Mouse (Mus musculus) olfactory bulb, adult 2 months (tissue): ENCODE data around the gene Trio.

ENCODE experiments used
- CTCF ChIP-seq: fragments of 200-500 bp; IDR thresholded peaks from 2 replicates; pipeline ENCODE4 v1.5.1; 2012; ENCODE audit warnings: low read depth, mild to moderate bottlenecking, low read length, moderate library complexity; ENCODE audit not compliant: insufficient read depth
- POLR2A ChIP-seq: fragments of 200-500 bp; IDR thresholded peaks from 2 replicates; pipeline ENCODE4 v1.6.1; 2012; ENCODE audit warnings: mild to moderate bottlenecking, low read depth, low read length, moderate library complexity; ENCODE audit not compliant: insufficient read depth

GRCm38 (mm10) chr15:27785280-27786001, 240.2 kb downstream of the Trio start:
- TF ChIP-seq POLR2A (no peak), CTCF (no peak)
